Mouse (Mus musculus): Measurements from ENCODE around the gene Ccer2.

Ccer2 gene

GRCm38 (mm10) chr7:28790066-28790806 is 34.3 kb downstream of the Ccer2 start:
- no peak for DNase-seq (ENCODE audit: low spot score)

- DNase-seq (ENCODE audit: low spot score) = no peak
Observed at GRCm38 (mm10) chr7:28791706-28792105, 35.7 kb downstream of the Ccer2 start.

- no peak for DNase-seq (ENCODE audit: low spot score)
Observed at GRCm38 (mm10) chr7:28792391-28793185, 36.6 kb downstream of the Ccer2 start.

GRCm38 (mm10) chr7:28793834-28794233 is 37.9 kb downstream of the Ccer2 start:
- no peak for DNase-seq (ENCODE audit: low spot score)

- DNase-seq (ENCODE audit: low spot score) = no peak
Observed at GRCm38 (mm10) chr7:28794496-28794895, 38.5 kb downstream of the Ccer2 start.

GRCm38 (mm10) chr7:28795832-28796231 is 39.9 kb downstream of the Ccer2 start:
- no peak for DNase-seq (ENCODE audit: low spot score)

- peak; percentile 76 for DNase-seq (ENCODE audit: low spot score)
Observed at GRCm38 (mm10) chr7:28796562-28796975, 40.6 kb downstream of the Ccer2 start.

- DNase-seq (ENCODE audit: low spot score) = no peak
Observed at GRCm38 (mm10) chr7:28799994-28800393, 44.0 kb downstream of the Ccer2 start.

- DNase-seq (ENCODE audit: low spot score) = no peak
Observed at GRCm38 (mm10) chr7:28801451-28801850, 45.5 kb downstream of the Ccer2 start.

- no peak for DNase-seq (ENCODE audit: low spot score)
Observed at GRCm38 (mm10) chr7:28801901-28802670, 46.1 kb downstream of the Ccer2 start.

- DNase-seq (ENCODE audit: low spot score) = no peak
Observed at GRCm38 (mm10) chr7:28802846-28803588, 47.0 kb downstream of the Ccer2 start.

- no peak for DNase-seq (ENCODE audit: low spot score)
Observed at GRCm38 (mm10) chr7:28803756-28804155, 47.8 kb downstream of the Ccer2 start.

- no peak for DNase-seq (ENCODE audit: low spot score)
Observed at GRCm38 (mm10) chr7:28806869-28807268, 50.9 kb downstream of the Ccer2 start.

GRCm38 (mm10) chr7:28807641-28808220 is 51.8 kb downstream of the Ccer2 start:
- DNase-seq (ENCODE audit: low spot score) = peak; percentile 67

- DNase-seq (ENCODE audit: low spot score) = no peak
Observed at GRCm38 (mm10) chr7:28808221-28808941, 52.4 kb downstream of the Ccer2 start, which contains the start of gene Hnrnpl. TSS of gene Hnrnpl (plus strand) at chr7:28808541.

Measured in testis, postnatal 14 days (tissue).